Mouse (Mus musculus): ENCODE measurements around the gene Gata1.
"Not testable (repeated sequence)": the region's sequence is repeated elsewhere in the genome, so short reads cannot be mapped to it uniquely, and the experiment has no call there.

The Gata1 gene

DNA sequence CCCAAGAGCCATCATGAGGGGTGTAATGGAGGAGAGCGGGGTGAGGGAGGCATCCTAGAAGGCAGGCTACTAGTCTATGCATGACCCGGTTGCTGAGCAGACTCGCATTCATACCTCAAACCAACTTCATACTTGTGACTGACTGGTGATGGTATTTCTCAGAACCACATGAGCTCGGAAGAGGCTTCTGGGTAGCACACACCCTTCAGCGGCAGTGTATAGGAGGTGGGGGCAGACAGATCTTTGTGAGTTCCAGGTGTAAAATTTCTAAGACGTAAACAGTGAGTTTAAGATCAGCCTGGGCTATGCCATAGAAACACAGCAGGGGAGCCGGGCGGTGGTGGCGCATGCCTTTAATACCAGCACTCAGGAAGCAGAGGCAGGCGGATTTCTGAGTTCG lies at the start of gene Gata1:
TSS of gene Gata1 (minus strand) at position 180 of the 400 bp plus-strand sequence.
- no peak for DNase-seq (ENCODE audit: low read depth, low spot score)

GRCm38 (mm10) chrX:8026811-8027210 lies 48.9 kb upstream of the Gata1 start:
- DNase-seq (ENCODE audit: low read depth, low spot score): no peak

DNA sequence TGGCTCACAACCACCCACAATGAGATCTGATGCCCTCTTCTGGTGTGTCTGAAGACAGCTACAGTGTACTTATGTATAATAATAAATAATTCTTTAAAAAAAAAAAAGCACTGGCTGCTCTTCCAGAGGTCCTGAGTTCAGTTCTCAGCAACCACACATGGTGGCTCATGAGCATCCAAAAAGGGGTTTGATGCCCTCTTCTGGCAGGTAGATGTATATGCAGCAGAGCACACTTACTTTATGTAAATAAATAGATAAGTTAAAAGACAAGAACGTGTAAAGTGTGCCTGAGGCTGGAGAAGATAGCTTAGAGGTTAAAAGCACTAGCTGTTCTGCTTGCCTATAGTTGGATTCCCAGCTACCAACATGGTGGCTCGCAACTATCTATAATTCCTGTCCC lies 46.9 kb upstream of the Gata1 start:
- DNase-seq (ENCODE audit: low read depth, low spot score): no peak

- no peak for DNase-seq (ENCODE audit: low read depth, low spot score)
Measured at GRCm38 (mm10) chrX:8020111-8020778, 42.4 kb upstream of the Gata1 start.

- no peak for DNase-seq (ENCODE audit: low read depth, low spot score)
Measured at GRCm38 (mm10) chrX:8018286-8018685, 40.4 kb upstream of the Gata1 start, which contains the start of gene Glod5. Gene Glod5 (minus strand): TSS chrX:8018492.

GRCm38 (mm10) chrX:8017142-8017541 lies 39.3 kb upstream of the Gata1 start:
- peak; percentile 30 for DNase-seq (ENCODE audit: low read depth, low spot score)

DNA sequence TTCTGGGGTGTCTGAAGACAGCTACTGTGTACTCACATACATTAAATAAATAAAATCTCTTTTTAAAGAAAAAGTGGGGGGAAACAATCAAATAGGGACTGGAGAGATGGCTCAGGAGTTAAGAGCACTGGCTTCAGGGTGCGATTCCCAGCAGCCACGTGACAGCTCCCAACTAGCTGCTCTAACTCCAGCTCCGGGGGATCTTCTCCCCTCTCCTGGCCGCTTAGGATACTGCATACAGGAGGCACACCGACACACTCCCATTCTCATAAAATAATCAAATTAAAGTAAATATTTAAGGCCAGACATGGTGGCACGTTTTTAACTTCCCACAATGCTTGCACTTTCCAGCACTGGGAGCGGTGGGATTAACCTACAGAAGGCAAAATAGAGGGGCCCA lies 37.8 kb upstream of the Gata1 start:
- not testable (repeated sequence) for DNase-seq (ENCODE audit: low read depth, low spot score)

DNA sequence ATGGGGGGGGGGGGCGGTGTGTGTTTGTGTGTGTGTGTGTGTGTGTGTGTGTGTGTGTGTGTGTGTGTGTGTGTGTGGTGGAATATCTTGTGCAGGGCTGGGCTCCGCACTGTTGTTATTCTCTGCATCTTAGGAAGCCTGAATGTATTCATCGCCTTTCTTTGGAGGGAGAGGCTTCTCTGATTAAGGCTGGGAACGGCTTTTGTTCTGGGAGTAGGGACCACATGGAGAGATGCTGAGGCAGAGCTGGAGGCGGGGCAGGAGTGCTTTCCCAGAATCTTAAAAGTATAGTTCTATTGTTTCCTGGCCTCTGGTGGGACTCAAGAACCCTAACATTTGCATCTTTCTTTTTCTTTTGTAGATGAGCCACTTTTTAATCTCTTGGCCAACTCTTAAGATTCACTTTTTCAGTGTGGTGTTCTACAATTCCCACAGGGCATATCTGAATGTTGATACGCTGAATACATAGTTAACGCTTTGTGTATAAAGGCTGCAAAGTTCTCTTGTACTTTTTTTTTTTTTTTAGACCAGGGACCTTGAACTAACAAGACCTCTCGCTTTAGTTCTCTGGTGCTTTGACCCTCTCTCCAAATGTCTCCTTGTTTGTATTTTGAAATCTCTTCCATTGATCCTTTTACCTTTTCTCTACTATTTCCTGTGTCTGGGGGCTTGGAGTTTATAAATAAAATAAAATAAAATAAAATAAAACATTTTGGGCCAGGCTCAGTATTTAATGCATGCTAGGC lies 35.9 kb upstream of the Gata1 start:
- no peak for DNase-seq (ENCODE audit: low read depth, low spot score)

DNA sequence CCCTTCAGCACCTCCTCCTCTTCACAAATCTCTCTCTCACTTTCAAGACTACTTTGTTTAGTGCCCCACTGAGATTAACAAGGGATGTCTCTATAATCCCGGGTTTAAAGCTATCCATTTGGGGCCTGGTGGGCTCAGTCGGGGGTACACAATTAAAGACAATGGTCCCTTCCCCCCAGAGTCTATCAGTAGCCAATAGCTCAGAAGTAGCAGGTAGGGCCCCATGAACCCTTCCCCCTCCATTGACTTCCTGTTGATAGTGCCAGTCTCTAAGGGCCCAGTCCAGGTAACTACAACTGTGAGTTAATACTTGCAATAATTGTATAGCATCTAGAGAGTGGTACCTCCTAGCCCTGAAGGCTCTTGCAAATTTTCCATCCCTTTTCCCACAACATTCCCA lies 35.3 kb upstream of the Gata1 start:
- no peak for DNase-seq (ENCODE audit: low read depth, low spot score)

DNA sequence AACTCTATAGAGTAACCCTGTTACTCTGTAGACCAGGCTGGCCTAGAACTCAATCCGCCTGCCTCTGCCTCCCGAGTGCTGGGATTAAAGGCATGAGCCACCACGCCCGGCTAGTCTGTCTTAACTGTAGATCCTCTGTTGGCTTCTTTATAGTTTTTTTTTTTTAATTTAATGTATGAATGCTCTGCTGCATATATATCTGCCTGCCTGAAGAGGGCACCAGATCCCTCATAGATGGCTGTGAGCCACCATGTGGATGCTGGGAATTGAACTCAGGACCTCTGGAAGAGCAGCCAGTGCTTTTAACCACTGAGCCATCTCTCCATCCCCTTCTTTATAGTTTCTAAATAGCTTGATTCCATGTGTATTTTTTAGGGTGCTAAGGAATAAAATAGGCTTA lies 31.5 kb upstream of the Gata1 start:
- DNase-seq (ENCODE audit: low read depth, low spot score): not testable (repeated sequence)

DNA sequence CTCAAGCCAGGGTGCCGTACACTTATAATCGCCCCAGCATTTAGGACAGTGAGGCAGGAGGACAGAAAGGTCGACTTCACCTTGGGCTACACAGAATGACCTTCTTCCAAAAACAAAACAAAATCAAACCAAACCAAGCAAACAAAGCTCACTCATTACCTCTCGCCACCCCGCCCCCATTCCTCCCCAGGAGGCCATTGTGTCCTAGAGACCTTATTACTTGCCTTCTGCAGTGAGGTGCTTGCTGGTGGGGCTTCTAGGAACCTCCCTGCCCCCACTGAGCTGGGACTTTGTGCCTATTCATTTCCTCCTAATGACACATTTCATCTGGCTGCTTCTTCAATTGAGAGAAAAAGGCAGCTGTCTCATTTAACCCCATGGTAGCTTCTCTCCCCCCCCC lies 30.7 kb upstream of the Gata1 start:
- DNase-seq (ENCODE audit: low read depth, low spot score): no peak

- no peak for DNase-seq (ENCODE audit: low read depth, low spot score)
Measured at GRCm38 (mm10) chrX:8002971-8003370, 25.1 kb upstream of the Gata1 start.

DNA sequence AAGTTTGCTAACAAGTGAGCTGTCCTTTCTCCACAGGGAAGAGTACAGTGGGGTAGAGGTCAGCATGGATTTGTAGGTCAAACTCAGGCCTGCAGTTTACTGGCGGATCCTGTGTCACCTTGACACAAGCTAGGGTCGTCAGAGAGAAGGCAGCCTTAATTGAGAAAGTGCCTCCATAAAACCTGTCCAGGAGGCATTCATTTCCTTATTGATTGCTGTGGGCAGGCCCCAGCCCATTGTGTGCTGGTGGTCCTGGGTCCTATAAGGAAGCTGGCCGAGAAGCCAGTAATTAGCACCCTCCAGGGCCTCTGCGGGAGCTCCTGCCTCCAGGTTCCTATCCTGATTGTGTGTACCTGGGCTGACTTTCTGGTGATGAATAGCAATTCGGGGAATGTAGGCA lies 24.1 kb upstream of the Gata1 start:
- no peak for DNase-seq (ENCODE audit: low read depth, low spot score)

DNA sequence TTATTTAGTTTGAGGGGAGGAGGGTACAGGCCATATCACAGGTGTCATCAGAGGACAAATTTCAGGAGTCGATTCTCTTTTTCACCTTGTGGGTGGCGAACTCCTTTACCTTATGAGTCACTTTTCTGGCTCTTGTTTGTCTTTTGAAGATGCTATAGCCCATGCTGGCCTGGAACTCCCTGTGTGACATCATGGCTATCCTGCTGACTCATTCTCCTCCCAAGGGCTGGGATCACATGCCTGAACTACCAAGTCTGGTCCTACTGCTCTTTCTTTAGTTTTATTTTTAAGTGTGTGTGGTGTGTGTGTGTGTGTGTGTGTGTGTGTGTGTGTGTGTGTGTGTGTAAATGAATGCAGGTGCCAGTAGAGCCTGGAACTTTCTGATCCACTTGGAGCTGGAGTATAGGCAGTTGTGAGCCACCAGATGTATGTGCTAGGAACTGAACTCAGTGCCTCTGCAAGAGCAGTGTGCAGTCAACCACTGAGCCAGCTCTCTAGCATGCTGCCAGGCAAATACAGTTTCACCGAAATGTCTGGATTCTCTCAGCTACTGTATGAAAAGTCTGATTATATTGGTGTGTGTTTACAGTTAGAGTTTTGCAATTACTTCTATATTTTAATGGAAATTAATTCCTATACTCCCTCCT lies 22.8 kb upstream of the Gata1 start:
- DNase-seq (ENCODE audit: low read depth, low spot score): no peak

GRCm38 (mm10) chrX:7993068-7993735 lies 15.3 kb upstream of the Gata1 start:
- no peak for DNase-seq (ENCODE audit: low read depth, low spot score)

GRCm38 (mm10) chrX:7992379-7993067 lies 14.7 kb upstream of the Gata1 start:
- DNase-seq (ENCODE audit: low read depth, low spot score): no peak

DNA sequence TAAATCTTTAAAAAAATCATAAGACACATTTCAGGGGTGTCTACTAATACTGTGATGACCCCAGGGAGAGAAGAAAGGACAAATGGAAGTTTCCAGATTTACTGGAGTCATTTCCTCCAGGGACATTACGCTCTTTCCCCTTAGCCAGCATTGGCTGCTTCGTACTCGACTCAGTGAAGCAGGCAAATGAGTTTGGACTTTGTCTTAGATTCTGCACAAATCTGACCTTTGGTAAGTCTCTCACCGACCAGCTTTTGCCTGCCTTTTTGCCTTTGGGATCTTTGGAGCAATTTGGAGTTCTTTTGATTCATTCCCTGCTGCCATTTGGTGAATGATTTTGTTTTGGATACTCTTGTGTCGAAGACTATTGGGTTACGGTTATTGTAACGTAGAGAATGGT lies 3.5 kb upstream of the Gata1 start:
- DNase-seq (ENCODE audit: low read depth, low spot score): no peak

DNA sequence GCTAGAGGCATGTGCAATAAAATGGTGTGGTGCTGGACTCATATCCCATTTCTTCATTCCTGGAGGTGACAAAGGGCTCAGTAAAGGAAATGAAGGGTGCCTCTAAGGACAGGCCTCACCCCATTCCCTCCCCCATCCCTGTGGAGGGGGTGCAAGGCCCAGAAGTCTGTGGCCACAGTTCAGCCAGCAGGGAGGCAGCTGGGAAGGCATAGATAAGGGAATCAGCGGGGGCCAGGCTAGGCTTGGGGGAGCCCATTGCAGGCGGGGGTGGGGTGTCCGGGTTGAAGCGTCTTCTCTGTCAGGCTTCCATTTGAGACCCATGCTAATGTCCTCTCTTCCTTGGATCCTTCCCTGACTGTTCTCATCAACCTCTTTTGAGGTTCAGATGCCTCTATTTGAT lies 6.6 kb downstream of the Gata1 start:
- DNase-seq (ENCODE audit: low read depth, low spot score): no peak

DNA sequence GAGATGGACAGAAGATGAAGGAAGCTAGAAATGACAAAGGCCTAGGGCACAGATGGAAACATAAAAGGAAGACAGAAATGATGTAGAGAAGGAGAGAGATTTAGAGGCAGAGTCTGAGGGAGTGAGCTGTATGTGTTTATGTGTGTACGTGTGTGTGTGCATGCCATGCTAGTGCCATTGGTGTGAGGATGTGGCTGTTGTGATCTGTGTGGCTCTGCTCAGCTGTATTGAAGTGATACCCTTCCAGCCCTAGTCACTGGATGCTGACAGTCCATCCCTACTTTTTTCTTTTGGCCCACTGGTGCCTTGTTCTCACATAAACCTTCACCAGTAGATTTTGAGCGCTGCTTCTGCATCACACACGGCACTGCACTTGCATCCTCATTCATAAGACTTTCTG lies 9.0 kb downstream of the Gata1 start:
- no peak for DNase-seq (ENCODE audit: low read depth, low spot score)

GRCm38 (mm10) chrX:7968226-7968625 lies 9.6 kb downstream of the Gata1 start:
- DNase-seq (ENCODE audit: low read depth, low spot score): no peak

DNA sequence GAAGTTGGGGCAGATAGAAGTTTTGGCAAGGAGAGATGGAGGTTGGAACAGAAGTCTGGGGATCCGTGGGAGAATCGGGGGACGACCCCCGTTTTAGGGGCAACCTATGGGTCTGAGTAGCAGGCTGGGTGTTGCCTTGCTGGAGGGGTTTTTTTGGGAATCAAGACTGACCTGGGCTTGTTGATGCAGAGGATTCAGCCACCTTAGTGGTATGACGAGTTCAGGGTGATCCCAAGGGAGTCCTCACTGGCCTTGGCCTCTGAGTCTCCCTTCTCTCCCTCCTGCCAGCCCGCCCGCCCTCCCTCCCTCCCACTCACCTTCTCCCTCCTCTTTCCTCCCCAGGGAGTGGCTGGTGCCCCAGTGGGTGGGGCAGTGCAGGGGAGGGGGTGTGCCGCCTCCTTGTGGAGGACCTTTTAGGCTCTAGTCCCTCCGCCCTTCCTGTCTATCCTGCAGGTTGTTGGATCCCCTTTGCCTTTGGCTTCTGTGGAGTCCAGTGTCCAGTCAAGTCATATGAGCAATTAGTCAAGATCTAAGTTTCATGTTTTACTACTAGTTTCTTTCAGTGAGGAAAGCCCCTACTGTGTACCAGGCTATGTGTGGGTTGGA lies 10.2 kb downstream of the Gata1 start:
- DNase-seq (ENCODE audit: low read depth, low spot score): no peak
